Mouse (Mus musculus) spleen, adult 2 months (tissue): ENCODE measurements at regions not wholly inside any gene's neighbourhood (a gene's known extent, or its start where the extent isn't known, plus 50 kb on each side); places are given as distances from the start of the nearest gene placed in this dataset.

Experiments
- DNase-seq, 2 experiments: peaks; one replicate each; pipeline versions ENCODE4 v3.0.0 to v3.0.0-alpha.2; 2012 to 2021; ENCODE audit warnings: low spot score in 2 of 2, low read depth in 1 of 2
- H3K27ac ChIP-seq: fragments of 200-500 bp; 2 replicates; pipeline ENCODE4 v1.5.1; 2012; ENCODE audit warnings: low read length, inconsistent platforms; ENCODE audit not compliant: insufficient read depth
- H3K27me3 ChIP-seq: fragments of 200-500 bp; 2 replicates; pipeline ENCODE4 v1.6.1; 2012; ENCODE audit warnings: mild to moderate bottlenecking, moderate library complexity, low read length, inconsistent platforms; ENCODE audit not compliant: control insufficient read depth, insufficient read depth
- H3K36me3 ChIP-seq: fragments of 200-500 bp; 2 replicates; pipeline ENCODE4 v1.6.1; 2012; ENCODE audit warnings: mild to moderate bottlenecking, low read length, inconsistent platforms; ENCODE audit not compliant: control insufficient read depth, insufficient read depth
- H3K4me1 ChIP-seq: fragments of 200-500 bp; 2 replicates; pipeline ENCODE4 v1.6.1; 2011; ENCODE audit warnings: inconsistent platforms; ENCODE audit not compliant: control insufficient read depth, insufficient read depth, insufficient read length
- H3K4me3 ChIP-seq: fragments of 200-500 bp; 2 replicates; pipeline ENCODE4 v1.5.1; 2011; ENCODE audit warnings: mild to moderate bottlenecking, inconsistent platforms; ENCODE audit not compliant: insufficient read depth, insufficient read length; ENCODE audit errors: extremely low read depth
- CTCF ChIP-seq: fragments of 200-500 bp; IDR thresholded peaks from 2 replicates; pipeline ENCODE4 v1.5.1; 2011; ENCODE audit warnings: mild to moderate bottlenecking, inconsistent platforms; ENCODE audit not compliant: insufficient read depth, insufficient read length, insufficient replicate concordance; ENCODE audit errors: extremely low read depth
- POLR2A ChIP-seq: fragments of 200-500 bp; IDR thresholded peaks from 2 replicates; pipeline ENCODE4 v1.6.1; 2011; ENCODE audit warnings: low read depth, low read length, inconsistent platforms
- WGBS: fragments of 180-500 bp; shearing (Covaris S2); methylation state at CpG from one replicate; pipeline ENCODE4 v1.1.7; 2018; 5-methylcytosine and 5-hydroxymethylcytosine counted together

DNA sequence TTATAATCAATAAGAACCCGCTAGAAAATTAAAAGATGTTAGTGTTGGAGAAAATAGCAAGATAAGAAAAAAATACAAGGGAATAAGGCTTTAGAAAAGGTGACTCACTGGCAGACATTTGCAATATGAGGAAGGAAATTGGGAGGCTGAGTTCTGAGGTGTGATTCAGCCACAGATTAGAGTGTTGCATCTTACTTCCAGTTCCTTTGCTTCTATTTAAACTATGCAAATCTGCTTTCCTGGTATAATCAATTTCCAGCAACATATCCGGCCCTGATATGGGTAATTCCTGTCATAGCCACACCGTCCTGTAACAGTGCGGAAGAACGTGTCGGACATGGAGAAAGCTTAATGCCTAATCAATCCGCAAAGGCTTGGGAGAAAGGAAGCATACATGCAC is 144.9 kb downstream of the Spry2 start:
- no peaks in the 10 kb centered on the region for H3K4me1 ChIP-seq
- H3K27me3 ChIP-seq = no peaks in the 10 kb centered on the region
- no peaks in the 10 kb centered on the region for H3K36me3 ChIP-seq
- TF ChIP-seq CTCF (no peak), POLR2A (no peak)
- H3K4me3 ChIP-seq = no peak overlapping the region
- no peak overlapping the region for H3K27ac ChIP-seq
- WGBS = 37% methylated on average over 7 of the region's 7 CpGs
- no peak for DNase-seq

- Histone ChIP-seq H3K36me3 (no peaks in the 10 kb centered on the region), H3K27ac (no peak overlapping the region), H3K27me3 (no peaks in the 10 kb centered on the region), H3K4me1 (no peaks in the 10 kb centered on the region), H3K4me3 (no peak overlapping the region)
- TF ChIP-seq CTCF = no peak
- no peak for TF ChIP-seq POLR2A
- WGBS = 85% methylated on average over 2 of the region's 2 CpGs
- DNase-seq = no peak
Measured at GRCm38 (mm10) chr14:105744578-105744977, 152.0 kb downstream of the Spry2 start.

GRCm38 (mm10) chr14:105744125-105744524 is 152.5 kb downstream of the Spry2 start:
- 67% methylated on average over 3 of the region's 3 CpGs for WGBS
- Histone ChIP-seq H3K36me3 (no peaks in the 10 kb centered on the region), H3K4me1 (no peaks in the 10 kb centered on the region), H3K27ac (no peak overlapping the region), H3K4me3 (no peak overlapping the region), H3K27me3 (no peaks in the 10 kb centered on the region)
- DNase-seq = no peak
- TF ChIP-seq POLR2A (no peak), CTCF (no peak)

- H3K27me3 ChIP-seq = no peaks in the 10 kb centered on the region
- H3K4me1 ChIP-seq = no peaks in the 10 kb centered on the region
- 88% methylated on average over 11 of the region's 11 CpGs for WGBS
- H3K36me3 ChIP-seq = no peaks in the 10 kb centered on the region
- H3K27ac ChIP-seq = no peak overlapping the region
- no peak for TF ChIP-seq CTCF
- TF ChIP-seq POLR2A = no peak
- no peak for DNase-seq
- no peak overlapping the region for H3K4me3 ChIP-seq
Measured at GRCm38 (mm10) chr14:105740889-105741288, 155.7 kb downstream of the Spry2 start.

DNA sequence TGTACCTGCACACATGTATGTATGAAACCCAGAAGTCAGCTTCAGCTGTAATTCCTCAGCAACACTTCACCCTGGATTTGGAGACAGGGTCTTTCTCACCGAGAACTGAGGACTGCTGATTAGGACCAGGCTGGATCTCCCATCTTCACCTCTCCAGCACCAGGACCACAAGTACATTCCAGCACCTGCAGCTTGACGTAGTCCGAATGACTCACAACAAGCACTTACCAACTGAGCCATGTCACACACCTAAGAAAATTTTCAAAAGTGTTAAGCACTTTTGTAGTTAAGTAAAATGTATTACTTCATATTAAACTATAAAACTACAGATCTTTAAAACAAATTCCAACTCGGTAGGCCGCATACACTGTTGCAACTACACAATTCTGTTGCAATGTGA is 158.1 kb downstream of the Spry2 start:
- TF ChIP-seq POLR2A (no peak), CTCF (no peak)
- 93% methylated on average over 5 of the region's 5 CpGs for WGBS
- Histone ChIP-seq H3K27ac (no peak overlapping the region), H3K36me3 (no peaks in the 10 kb centered on the region), H3K4me3 (no peak overlapping the region), H3K27me3 (no peaks in the 10 kb centered on the region), H3K4me1 (no peaks in the 10 kb centered on the region)
- DNase-seq = no peak

- no peaks in the 10 kb centered on the region for H3K27me3 ChIP-seq
- H3K4me3 ChIP-seq = no peak overlapping the region
- H3K36me3 ChIP-seq = no peaks in the 10 kb centered on the region
- WGBS = 20% methylated on average over 6 of the region's 6 CpGs
- no peak overlapping the region for H3K27ac ChIP-seq
- H3K4me1 ChIP-seq = no peaks in the 10 kb centered on the region; the same call in 1 of the 2 replicates
- TF ChIP-seq CTCF = no peak
- no peak for TF ChIP-seq POLR2A
- DNase-seq = no peak
Measured at GRCm38 (mm10) chr14:105736352-105736751, 160.3 kb downstream of the Spry2 start.

GRCm38 (mm10) chr14:105734291-105734690 is 162.3 kb downstream of the Spry2 start:
- H3K4me3 ChIP-seq = no peak overlapping the region
- no peak for TF ChIP-seq CTCF
- no peak for TF ChIP-seq POLR2A
- H3K27me3 ChIP-seq = no peaks in the 10 kb centered on the region
- WGBS = 93% methylated on average over 7 of the region's 7 CpGs
- H3K4me1 ChIP-seq = no peaks in the 10 kb centered on the region; the same call in 1 of the 2 replicates
- no peaks in the 10 kb centered on the region for H3K36me3 ChIP-seq
- DNase-seq = no peak
- no peak overlapping the region for H3K27ac ChIP-seq
